Mouse (Mus musculus): ENCODE measurements at regions not wholly inside any gene's neighbourhood (a gene's known extent, or its start where the extent isn't known, plus 50 kb on each side); places are given as distances from the start of the nearest gene placed in this dataset.

GRCm38 (mm10) chr16:30796103-30796502 is 196.6 kb downstream of the Fam43a start:
- TF ChIP-seq CTCF (IDR thresholded peaks at IDR 0.05; ENCODE audit: low read depth, low read length) (no peak), POLR2A (IDR thresholded peaks at IDR 0.05; ENCODE audit: borderline replicate concordance, low read depth, low read length) (no peak)

Data from bone marrow macrophage, adult 2 months (primary cell).